Mouse (Mus musculus) cortical plate, adult 2 months (tissue): ENCODE results near the gene Krtcap3. TPM values are rescaled to one million over a fixed set of nuclear protein-coding genes. Genes with fewer than 3 reads are reported as not detected.
A peak's percentile ranks its signal among the peaks of the same experiment; 100 is the strongest.

Experiments used
- H3K27ac ChIP-seq: fragments of 200-500 bp; 2 replicates; pipeline ENCODE4 v1.5.1; 2012; ENCODE audit warnings: low read length, control low read depth, inconsistent platforms; ENCODE audit not compliant: insufficient read depth
- H3K4me1 ChIP-seq: fragments of 200-500 bp; 2 replicates; pipeline ENCODE4 v1.6.1; 2011; ENCODE audit warnings: low read length; ENCODE audit not compliant: control insufficient read depth, insufficient read depth
- H3K4me3 ChIP-seq: fragments of 200-500 bp; 2 replicates; pipeline ENCODE4 v1.5.1; 2011; ENCODE audit warnings: mild to moderate bottlenecking, low read length, control low read depth; ENCODE audit not compliant: insufficient read depth
- CTCF ChIP-seq: fragments of 200-500 bp; IDR thresholded peaks from 2 replicates; pipeline ENCODE4 v1.5.1; 2011; ENCODE audit warnings: mild to moderate bottlenecking, control low read depth, low read length; ENCODE audit not compliant: insufficient read depth; ENCODE audit errors: extremely low read depth
- POLR2A ChIP-seq: fragments of 200-500 bp; IDR thresholded peaks from 2 replicates; pipeline ENCODE4 v1.6.1; 2011; ENCODE audit warnings: mild to moderate bottlenecking, low read length, control low read depth; ENCODE audit not compliant: insufficient read depth; ENCODE audit errors: extremely low read depth
- polyA plus RNA-seq: library from polyadenylated mRNA; depleted of rRNA; stranded (reverse); fragments of >200 nt; gene quantifications from 2 replicates; pipeline ENCODE4 v1.2.3, GENCODE M21; 2012; rRNA removed

Gene Krtcap3
- polyA plus RNA-seq, 1 experiment: 4.0 TPM

GRCm38 (mm10) chr5:31297047-31297757 lies 45.7 kb downstream of the Krtcap3 start, which contains the start of gene Gckr:
Gene Gckr (plus strand): TSS chr5:31297443.
- peak within 1 kb of the TSS; percentile 84; the same call in 1 of the 2 replicates for H3K4me3 ChIP-seq
- no peak within 1 kb of the TSS for H3K27ac ChIP-seq
- peaks cover 3% of the 10 kb centered on the region; the same call in 1 of the 2 replicates for H3K4me1 ChIP-seq
- TF ChIP-seq CTCF (no peak), POLR2A (no peak)

GRCm38 (mm10) chr5:31297981-31298380 lies 46.5 kb downstream of the Krtcap3 start:
- Histone ChIP-seq H3K4me3 (no peak overlapping the region), H3K27ac (no peak overlapping the region), H3K4me1 (peaks cover 5% of the 10 kb centered on the region; the same call in 1 of the 2 replicates)
- no peak for TF ChIP-seq POLR2A

DNA sequence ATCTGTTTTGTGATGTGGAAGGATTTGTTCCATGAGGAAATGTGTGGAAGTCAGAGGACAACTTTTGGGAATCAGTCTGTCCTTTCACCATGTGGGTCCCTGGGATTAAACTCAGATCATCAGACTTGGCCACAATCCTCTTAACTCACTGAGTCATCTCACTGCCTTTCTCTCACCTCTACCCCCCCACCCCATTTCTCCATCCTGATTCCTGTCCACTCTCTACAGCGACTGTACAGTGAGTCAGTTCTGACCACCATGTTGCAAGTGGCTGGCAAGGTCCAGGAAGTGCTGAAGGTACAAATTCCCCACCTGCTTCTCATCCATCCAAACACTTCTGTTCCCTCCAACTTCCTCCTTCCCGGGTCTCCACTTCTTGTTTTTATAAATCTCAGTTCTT lies 47.0 kb downstream of the Krtcap3 start:
- Histone ChIP-seq H3K4me1 (peaks cover 5% of the 10 kb centered on the region; the same call in 1 of the 2 replicates), H3K27ac (no peak overlapping the region), H3K4me3 (no peak overlapping the region)
- TF ChIP-seq CTCF (no peak), POLR2A (no peak)

DNA sequence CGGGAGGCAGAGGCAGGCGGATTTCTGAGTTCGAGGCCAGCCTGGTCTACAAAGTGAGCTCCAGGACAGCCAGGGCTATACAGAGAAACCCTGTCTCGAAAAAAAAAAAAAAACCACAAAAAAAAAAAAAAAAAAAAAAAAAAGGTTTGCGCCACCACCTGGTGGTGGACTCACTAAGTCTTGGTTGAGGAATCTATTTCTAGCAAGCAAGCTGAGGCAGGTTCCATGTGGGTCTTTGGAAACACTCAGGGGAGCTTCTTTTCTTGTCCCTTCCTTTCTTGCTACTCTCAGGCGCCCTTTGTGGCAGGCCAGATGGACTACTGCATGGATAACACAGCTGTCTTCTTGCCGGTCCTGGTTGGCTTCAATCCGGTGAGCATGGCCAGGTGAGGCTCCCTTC lies 50.4 kb downstream of the Krtcap3 start:
- peaks cover 2% of the 10 kb centered on the region; the same call in 1 of the 2 replicates for H3K4me1 ChIP-seq
- no peak overlapping the region for H3K4me3 ChIP-seq
- no peak overlapping the region for H3K27ac ChIP-seq
- TF ChIP-seq POLR2A (no peak), CTCF (no peak)

Other genes starting within 250 kb of the Krtcap3 start
- 186 and 189 TPM in 2 replicates for gene Atraid, start 203.4 kb upstream of the Krtcap3 start, polyA plus RNA-seq
- gene Slc5a6, start 202.8 kb upstream of the Krtcap3 start, polyA plus RNA-seq: 32.5 and 34.9 TPM in 2 replicates
- 13.4 and 14.1 TPM in 2 replicates for gene Cad, start 196.9 kb upstream of the Krtcap3 start, polyA plus RNA-seq
- gene Dnajc5g, start 145.4 kb upstream of the Krtcap3 start, polyA plus RNA-seq: not detected in 2 replicates
- 185 and 189 TPM in 2 replicates for gene Slc30a3, start 143.5 kb upstream of the Krtcap3 start, polyA plus RNA-seq
- gene Trim54, start 135.0 kb upstream of the Krtcap3 start, polyA plus RNA-seq: 0.21 TPM in 1 of 2 replicates, not detected in the other
- gene Ucn, start 112.9 kb upstream of the Krtcap3 start, polyA plus RNA-seq: 0.91 and 0.92 TPM in 2 replicates
- 96.7 and 102 TPM in 2 replicates for gene Mpv17, start 97.4 kb upstream of the Krtcap3 start, polyA plus RNA-seq
- gene Gm29609, start 71.8 kb upstream of the Krtcap3 start, polyA plus RNA-seq: 2.8 and 3.4 TPM in 2 replicates
- 86.8 and 92.3 TPM in 2 replicates for gene Gtf3c2, start 71.5 kb upstream of the Krtcap3 start, polyA plus RNA-seq
- gene Snx17, start 58.5 kb upstream of the Krtcap3 start, polyA plus RNA-seq: 87.6 and 90.6 TPM in 2 replicates
- 62.7 and 66.2 TPM in 2 replicates for gene Eif2b4, start 58.3 kb upstream of the Krtcap3 start, polyA plus RNA-seq
- gene Zfp513, start 49.4 kb upstream of the Krtcap3 start, polyA plus RNA-seq: 38.1 and 42.1 TPM in 2 replicates
- 79.8 and 82.8 TPM in 2 replicates for gene Ppm1g, start 31.0 kb upstream of the Krtcap3 start, polyA plus RNA-seq
- gene Nrbp1, start 10.8 kb upstream of the Krtcap3 start, polyA plus RNA-seq: 105 and 108 TPM in 2 replicates
- not detected in 2 replicates for gene Gm9970, start 10.5 kb upstream of the Krtcap3 start, polyA plus RNA-seq
- gene Ift172, start 39.4 kb downstream of the Krtcap3 start, polyA plus RNA-seq: 75.1 and 80.4 TPM in 2 replicates
- gene Fndc4, start 44.4 kb downstream of the Krtcap3 start, polyA plus RNA-seq: 172 and 184 TPM in 2 replicates
- 0.53 and 0.98 TPM in 2 replicates for gene Gckr, start 45.8 kb downstream of the Krtcap3 start, polyA plus RNA-seq
- gene Zfp512, start 200.7 kb downstream of the Krtcap3 start, polyA plus RNA-seq: 41.5 and 47.0 TPM in 2 replicates
- gene 4930548H24Rik, start 234.0 kb downstream of the Krtcap3 start, polyA plus RNA-seq: not detected in 2 replicates
- 21.1 and 22.2 TPM in 2 replicates for gene Gpn1, start 243.1 kb downstream of the Krtcap3 start, polyA plus RNA-seq